Mouse (Mus musculus) left cerebral cortex, postnatal 14 days (tissue): ENCODE data around the gene Rhbdd3. TPM values are rescaled to one million over a fixed set of nuclear protein-coding genes. Genes with fewer than 3 reads are reported as not detected.
A peak's percentile ranks its signal among the peaks of the same experiment; 100 is the strongest.

Experiments
- DNase-seq, 2 experiments: peaks; one replicate each; pipeline ENCODE4 v3.0.0; 2021 to 2022; ENCODE audit warnings: low spot score in 2 of 2, mixed read lengths in 1 of 2
- intact Hi-C: fragments of 180-260 bp; cut with DNase I; formaldehyde crosslinking; loops from one replicate; pipeline ENCODE4 v1.15.1; 2025
- long read RNA-seq, 2 experiments: library from polyadenylated mRNA; stranded (forward); transcript quantifications; one replicate each; pipeline ENCODE4 v2.0.0; 2021
- total RNA-seq, 2 experiments: library from RNA; stranded (reverse); gene quantifications; 2 replicates each; pipeline ENCODE4 v1.2.3; 2021

Gene Rhbdd3
- total RNA-seq: 10 to 100 TPM; 21.7 to 24.6 TPM
- long read RNA-seq, experiment 1, transcript Rhbdd3-202 (9 exons, 2,333 nt): major isoform, 12 of 27 reads
- long read RNA-seq, experiment 1, partial matches to known transcripts: 7 of 27 reads
- long read RNA-seq, experiment 1, other reads (novel, unspliced or antisense): 8 of 27 reads
- long read RNA-seq, experiment 2, transcript Rhbdd3-202 (9 exons, 2,333 nt): major isoform, 15 of 37 reads
- long read RNA-seq, experiment 2, partial matches to known transcripts: 10 of 37 reads
- long read RNA-seq, experiment 2, other reads (novel, unspliced or antisense): 9 of 37 reads

- peak; percentile 95 to 97 for DNase-seq
- intact Hi-C loops: no loop called here
These were observed at the start of gene Rhbdd3, which contains the start of gene Ewsr1 for GRCm38 (mm10) chr11:5098736-5099542. TSS of gene Rhbdd3 (plus strand) at chr11:5098926. TSS of gene Ewsr1 (minus strand) at chr11:5099266.

DNA sequence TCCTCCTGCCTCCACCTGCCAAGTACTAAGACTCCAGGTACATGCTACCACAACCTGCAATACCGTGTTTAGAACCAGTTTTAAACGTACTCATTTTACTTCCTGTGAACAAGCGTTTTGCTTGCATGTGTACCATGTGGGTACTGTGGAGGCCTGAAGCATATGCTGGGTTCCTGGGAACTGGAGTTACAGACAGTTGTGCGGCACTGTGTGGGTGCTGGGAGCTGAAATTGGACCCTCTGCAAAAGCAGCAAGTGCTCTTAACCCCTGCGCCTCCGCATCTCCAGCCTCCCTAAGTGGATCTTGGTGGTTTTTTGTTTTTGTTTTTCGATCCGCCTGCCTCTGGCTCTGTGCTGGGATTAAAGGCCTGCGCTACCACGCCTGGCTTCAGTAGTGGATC, 47.1 kb upstream of the Rhbdd3 start:
- no peak for DNase-seq
- intact Hi-C loops: no loop called here

DNA sequence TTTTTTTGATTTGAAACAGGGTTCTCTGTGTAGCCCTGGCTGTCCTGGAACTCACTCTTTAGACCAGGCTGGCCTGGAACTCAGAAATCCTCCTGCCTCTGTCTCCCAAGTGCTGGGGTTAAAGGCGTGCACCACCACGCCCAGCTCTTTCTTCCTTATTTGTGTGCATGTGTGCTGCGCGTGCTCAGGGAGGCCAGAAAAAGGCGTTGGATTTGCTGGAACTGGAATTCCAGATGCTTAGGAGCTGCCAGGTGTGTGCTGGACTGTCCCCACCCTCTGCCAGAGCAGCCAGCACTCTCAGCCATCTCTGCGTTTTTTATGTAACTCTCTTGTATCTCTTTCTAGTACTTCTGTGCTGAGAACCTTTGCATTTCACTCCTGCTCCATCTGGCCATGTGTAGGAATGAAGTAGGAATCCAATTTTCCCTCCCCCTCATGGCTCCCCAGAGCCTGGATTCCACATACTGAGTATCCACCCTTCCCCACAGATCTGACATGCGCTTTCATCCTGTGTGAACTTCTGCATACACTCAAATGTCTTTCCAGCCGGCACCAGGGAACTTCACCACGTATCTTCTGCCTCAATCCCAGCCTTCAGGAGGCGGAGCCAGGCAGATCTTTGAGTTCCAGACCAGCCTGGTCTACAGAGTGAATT, 46.4 kb upstream of the Rhbdd3 start:
- intact Hi-C loops: no loop called here
- peak; percentile 61 to 86 for DNase-seq

DNA sequence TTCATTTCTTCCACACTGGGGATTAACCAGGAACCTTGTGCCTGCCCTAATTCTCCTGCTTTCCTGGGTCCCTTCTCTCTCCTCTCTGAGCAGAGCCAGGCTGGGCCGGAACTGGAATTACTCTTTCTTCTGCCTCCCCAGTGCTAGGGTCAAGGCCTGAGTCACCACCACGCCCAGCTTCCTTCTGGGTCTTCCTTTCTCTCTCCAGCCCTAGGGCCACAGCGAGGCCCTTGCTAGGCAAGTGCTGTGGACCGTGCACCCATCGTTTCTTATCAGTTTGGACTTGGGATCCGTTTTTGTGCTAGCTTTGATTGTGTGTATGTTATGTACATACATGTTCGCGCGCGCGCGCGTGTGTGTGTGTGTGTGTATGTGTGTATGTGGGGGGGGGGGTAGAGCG, 44.6 kb upstream of the Rhbdd3 start:
- no peak for DNase-seq
- intact Hi-C loops: no loop called here

DNA sequence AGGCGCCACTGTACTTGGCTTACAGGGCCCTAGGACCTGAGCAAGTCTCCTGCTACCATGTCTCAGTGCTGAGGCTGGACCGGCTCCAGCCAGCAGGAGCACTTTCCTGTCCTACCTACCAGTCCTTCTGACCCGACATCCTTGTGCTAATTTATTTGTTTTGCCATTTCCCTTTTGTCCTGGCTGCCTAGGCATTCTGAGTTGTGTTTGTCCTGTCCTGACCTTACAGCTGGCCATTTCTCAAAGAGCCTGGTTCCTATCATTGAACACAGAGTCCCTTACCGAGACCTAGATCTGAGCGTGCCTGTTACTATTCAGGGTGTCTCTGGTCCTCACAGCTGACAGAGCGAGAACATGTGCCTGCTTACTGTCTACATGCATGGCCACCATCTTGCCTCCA, 43.9 kb upstream of the Rhbdd3 start:
- intact Hi-C loops: no loop called here
- peak in 1 of 2 experiments; percentile 52 for DNase-seq

DNA sequence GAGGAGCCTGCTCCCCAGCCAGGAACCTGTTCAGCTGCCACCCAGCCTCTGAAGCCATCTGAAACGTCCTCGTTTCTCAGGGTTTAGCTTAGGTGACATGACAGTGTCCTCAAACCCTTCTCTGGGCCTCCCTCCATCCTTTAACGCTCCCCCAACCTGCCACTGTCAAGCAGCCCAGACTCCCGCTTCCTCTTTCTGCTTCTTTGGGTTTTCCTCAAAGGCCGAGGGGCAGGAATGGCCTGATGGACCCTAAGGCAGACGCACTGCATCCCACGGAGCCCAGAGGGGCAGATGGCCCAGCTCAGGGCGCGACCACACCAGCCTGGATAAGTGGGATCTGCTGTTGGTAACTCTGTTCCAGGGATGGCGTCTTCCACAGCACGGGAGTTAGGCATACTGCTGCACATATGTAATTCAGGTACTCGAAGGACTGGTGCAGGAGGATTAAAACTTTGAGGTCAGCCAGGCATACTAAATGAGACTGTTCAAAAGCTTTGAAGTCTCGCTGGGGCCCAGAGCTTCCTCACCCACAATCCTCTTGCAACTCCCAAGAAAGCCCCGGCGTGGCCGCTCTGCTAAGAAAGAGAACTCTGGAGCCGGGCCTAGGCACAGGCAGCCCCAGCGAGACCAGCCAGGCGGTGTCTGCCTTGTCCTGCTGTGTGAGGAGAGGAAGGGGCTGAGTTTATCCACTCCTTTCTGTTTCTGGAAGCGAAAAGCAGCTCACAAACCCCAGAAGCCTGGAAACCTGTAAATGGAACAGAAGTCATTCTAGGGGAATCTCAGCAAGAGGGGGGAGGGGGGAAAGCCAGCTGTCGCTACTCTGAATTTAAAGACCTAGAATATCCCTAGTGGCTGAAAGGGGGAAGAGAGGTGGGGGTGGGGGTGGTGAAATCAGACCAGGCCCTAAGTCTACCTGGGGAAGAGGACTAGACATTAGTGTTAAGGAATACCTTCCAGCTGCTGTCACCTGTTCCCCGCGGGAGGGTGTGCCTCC, 42.5 kb upstream of the Rhbdd3 start:
- intact Hi-C loops: no loop called here
- peak in 1 of 2 experiments; percentile 46 for DNase-seq

DNA sequence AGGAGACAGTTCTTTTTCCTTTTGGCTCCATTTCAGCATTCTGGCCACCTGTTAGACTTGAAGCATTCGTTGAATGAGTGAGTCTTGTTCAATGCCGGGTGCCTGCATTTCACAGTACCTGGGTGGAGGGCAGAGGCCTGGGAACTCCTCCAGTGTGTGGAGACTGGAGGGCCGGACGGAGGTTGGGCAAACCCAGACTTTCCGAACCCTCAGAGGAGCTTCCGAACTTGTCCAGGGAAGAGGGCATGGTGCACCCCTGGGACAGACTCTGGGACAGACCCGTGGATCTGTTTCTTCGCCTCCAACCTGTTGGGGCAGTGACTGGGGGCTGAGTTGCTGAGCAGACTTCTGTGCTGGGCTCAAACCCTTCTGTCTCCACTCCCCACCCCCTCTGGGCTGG, 41.7 kb upstream of the Rhbdd3 start:
- peak in 1 of 2 experiments; percentile 37 for DNase-seq
- intact Hi-C loops: no loop called here

GRCm38 (mm10) chr11:5057541-5057855, 41.2 kb upstream of the Rhbdd3 start:
- intact Hi-C loops: no loop called here
- DNase-seq: no peak

GRCm38 (mm10) chr11:5057856-5058641, 40.7 kb upstream of the Rhbdd3 start, which contains the start of gene Rasl10a:
TSS of gene Rasl10a (plus strand) at chr11:5058128.
- intact Hi-C loops: no loop called here

GRCm38 (mm10) chr11:5058783-5059182, 39.9 kb upstream of the Rhbdd3 start:
- no peak for DNase-seq
- intact Hi-C loops: no loop called here

More at GRCm38 (mm10) chr11:5057856-5058641, 40.7 kb upstream of the Rhbdd3 start, which contains the start of gene Rasl10a:
- peak in 1 of 2 experiments; percentile 45 for DNase-seq

DNA sequence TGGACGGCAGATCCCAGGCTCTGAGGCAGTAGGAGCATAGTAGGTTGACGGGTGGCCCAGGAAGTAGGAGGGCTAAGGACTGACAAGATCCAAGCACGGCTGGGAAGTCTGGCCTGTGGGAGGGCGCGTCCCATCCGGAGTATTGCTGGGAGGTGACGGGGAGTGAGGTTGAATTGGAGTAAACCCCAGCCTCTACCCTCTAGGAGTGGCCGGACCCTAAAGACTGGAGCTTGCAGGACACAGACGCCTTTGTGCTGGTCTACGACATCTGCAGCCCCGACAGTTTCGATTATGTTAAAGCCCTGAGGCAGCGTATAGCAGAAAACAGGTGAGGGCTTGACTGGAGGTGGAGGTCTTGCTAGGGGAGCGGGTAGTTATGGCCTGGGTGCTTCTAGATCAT, 39.5 kb upstream of the Rhbdd3 start:
- intact Hi-C loops: no loop called here
- no peak for DNase-seq

DNA sequence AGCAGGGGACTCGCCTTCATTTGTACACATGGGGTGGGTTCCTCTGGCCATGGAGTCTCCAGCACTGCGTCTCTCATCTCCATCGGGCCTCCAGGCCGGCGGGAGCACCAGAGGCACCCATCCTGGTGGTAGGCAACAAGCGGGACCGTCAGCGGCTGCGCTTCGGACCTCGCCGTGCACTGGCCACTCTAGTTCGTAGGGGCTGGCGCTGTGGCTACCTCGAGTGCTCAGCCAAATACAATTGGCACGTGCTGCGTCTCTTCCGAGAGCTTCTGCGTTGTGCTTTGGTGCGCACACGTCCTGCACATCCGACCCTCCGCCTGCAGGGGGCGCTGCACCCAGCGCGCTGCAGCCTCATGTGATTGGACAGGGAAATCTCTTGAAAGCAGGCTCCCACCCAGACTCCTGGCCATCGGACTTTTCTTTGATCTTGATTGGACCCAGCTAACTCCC, 39.0 kb upstream of the Rhbdd3 start:
- intact Hi-C loops: no loop called here
- DNase-seq: peak; percentile 66 to 84

DNA sequence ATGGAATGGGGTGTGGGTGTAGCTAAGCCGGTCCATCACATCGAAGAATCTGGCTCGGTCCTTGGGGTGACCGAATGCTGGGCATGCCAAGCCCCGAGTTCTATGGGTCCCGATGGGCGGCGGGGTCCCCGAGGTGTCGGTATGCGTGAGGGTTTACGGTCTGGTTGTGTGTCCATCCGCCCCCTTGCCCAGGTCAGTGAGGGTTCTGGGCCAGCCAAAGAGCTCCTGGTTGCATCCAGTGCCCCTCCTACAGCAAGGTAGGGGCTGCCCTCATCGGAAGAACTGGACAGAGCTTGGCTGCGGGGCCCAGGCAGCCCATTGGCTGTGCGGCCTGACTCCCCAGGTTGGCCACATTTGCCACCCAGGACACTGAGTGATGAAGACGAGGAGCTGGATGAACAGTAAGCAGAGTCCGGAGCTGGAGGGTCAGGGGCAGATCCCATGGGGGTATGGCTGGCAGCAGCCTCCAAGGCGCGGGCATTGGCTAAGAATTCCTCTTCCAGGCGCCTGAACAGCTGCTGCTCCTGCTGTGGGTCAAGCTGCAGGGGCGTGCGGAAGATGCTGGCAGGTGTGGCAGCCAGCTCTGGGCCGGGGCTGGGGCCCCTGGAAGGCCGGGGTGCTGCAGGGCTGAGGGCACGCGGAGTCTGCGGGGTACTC, 37.8 kb upstream of the Rhbdd3 start:
- no peak for DNase-seq

DNA sequence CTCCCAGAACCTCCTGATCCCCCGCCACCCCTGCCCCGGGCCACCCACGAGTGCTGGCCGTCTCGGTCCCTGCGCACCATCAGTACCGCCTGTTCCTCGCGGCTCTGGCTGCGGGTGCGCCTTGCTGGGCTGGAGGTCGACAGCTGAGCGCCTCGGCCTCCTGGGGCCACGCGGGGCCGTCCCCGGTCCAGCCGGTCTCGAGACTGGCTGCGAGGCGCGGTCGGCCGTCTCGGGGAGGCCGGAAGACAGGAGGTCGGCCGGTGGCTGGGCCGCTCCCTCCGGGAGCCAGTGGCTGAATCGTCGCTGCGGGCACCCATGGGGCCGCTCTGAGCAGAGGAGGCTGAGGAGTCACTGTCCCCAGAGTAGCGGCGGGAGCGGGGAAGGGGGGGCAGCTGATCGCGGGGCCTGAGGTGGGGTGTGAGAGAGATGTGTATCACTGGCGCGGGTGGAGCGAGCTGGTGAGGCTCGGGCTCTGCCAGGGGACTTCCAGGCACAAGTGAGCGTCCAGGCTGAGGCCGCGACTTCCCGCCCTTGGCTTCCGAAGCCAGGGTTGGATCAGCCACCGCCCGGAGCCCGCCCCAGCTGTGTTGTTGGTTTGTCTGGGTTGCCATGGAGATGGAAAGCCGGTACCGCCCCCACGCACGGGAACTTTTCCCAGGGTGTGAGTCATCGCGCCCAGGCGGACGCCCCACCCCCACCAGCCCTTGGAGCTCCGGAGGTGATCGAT, 37.1 kb upstream of the Rhbdd3 start:
- DNase-seq: peak; percentile 94 to 95
- intact Hi-C loops: no loop called here

More for the DNA sequence above, 37.8 kb upstream of the Rhbdd3 start:
- intact Hi-C loops: no loop called here

- no peak for DNase-seq
- intact Hi-C loops: no loop called here
These were observed 36.4 kb upstream of the Rhbdd3 start for GRCm38 (mm10) chr11:5062326-5062725.

- no peak for DNase-seq
- intact Hi-C loops: no loop called here
These were observed 35.7 kb upstream of the Rhbdd3 start for GRCm38 (mm10) chr11:5062860-5063505.
